Mouse (Mus musculus): ENCODE measurements at regions not wholly inside any gene's neighbourhood (a gene's known extent, or its start where the extent isn't known, plus 50 kb on each side); places are given as distances from the start of the nearest gene placed in this dataset.
A peak's percentile ranks its signal among the peaks of the same experiment; 100 is the strongest.

DNA sequence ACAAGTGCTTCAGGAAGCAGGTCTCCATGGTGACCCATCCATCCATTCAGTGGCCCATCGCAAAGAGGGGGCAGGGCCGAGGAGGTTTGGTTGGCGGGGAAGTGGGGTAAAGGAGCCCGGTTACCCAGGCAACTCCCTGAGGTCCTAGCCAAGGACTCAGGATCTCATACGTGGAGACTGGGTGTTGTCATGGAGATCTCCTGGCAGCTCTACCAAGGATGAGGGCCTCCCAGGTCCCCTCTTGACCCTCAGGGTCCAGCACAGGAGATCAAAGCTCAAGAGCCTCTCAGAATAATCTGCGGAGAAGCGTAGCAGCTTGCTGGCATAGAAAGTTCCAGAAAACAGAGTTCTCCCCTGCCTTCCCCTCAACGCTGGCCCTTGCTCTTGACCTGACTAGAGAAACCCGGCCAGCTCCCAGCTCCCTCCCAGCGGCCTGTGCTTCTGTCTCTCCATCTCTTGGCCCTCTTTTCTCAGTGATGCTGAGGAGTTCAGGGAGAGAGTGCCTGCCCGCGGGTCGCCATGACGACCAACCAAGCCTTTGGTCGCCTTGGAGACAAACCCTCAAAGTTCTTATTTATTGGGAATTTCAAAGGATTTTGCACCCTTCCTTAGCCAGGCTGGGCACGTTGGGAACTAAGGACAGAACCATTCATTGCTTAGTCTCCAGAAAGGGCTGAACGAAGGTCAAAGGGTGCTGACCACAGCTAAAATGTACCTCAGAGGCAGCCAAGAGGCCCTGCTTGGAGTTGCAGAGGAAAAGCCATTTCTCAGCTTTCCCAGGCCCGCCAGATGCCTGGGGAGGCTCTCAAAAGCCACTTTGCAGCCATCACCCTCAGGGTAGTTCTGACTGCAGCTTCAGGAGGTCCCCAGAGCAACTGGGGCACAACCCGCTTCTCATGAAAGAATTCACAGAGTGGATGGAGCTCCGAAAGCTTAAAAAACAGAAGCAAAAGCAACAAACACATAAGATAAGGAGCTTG lies 60.0 kb downstream of the Ubiad1 start:
- no peak overlapping the region for H3K4me3 ChIP-seq (ENCODE audit: low read depth, low read length)
- no peak overlapping the region for H3K9ac ChIP-seq (replicated peaks; ENCODE audit: low read depth, low read length)
- H3K27ac ChIP-seq (ENCODE audit: low read depth, low read length), result no peak overlapping the region
- H3K36me3 ChIP-seq (ENCODE audit: control insufficient read depth, insufficient read depth, low read length), result no peaks in the 10 kb centered on the region
- no peaks in the 10 kb centered on the region for H3K9me3 ChIP-seq (ENCODE audit: control insufficient read depth, low read length)
- ATAC-seq (ENCODE audit: low read depth), result peak; percentile 86
- no peaks in the 10 kb centered on the region for H3K27me3 ChIP-seq (ENCODE audit: control insufficient read depth, insufficient read depth, low read length)
- H3K4me1 ChIP-seq (ENCODE audit: control insufficient read depth, insufficient read depth, low read length), result peaks cover 5% of the 10 kb centered on the region; the same call in 1 of the 2 replicates
- H3K4me2 ChIP-seq (ENCODE audit: low read depth, low read length), result no peak overlapping the region
- WGBS, result 8% methylated on average over 20 of the region's 20 CpGs

DNA sequence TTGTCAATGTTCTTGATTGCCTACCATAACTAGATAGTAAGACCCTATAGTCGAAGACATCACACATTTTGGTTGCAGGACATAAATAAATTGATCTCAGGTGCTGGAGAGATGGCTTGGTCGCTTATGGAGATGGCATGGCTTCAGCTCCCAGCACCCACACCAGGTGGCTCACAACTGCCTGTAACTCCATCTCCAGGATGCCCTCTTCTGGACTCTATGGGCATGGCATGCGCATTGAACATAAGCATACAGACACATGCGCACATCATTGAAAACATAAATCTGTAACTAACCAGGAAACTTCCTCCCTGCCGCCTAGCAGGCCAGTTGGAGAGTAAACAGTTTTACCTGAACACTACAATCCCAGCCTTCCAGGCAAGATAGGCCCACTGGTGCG lies 64.0 kb downstream of the Ubiad1 start:
- no peak for ATAC-seq (ENCODE audit: low read depth)
- WGBS, result 92% methylated on average over 6 of the region's 6 CpGs
- no peak overlapping the region for H3K4me3 ChIP-seq (ENCODE audit: low read depth, low read length)
- no peak overlapping the region for H3K4me2 ChIP-seq (ENCODE audit: low read depth, low read length)
- H3K27me3 ChIP-seq (ENCODE audit: control insufficient read depth, insufficient read depth, low read length), result no peaks in the 10 kb centered on the region
- H3K36me3 ChIP-seq (ENCODE audit: control insufficient read depth, insufficient read depth, low read length), result no peaks in the 10 kb centered on the region
- H3K9me3 ChIP-seq (ENCODE audit: control insufficient read depth, low read length), result no peaks in the 10 kb centered on the region
- peaks cover 18% of the 10 kb centered on the region for H3K4me1 ChIP-seq (ENCODE audit: control insufficient read depth, insufficient read depth, low read length)
- H3K9ac ChIP-seq (replicated peaks; ENCODE audit: low read depth, low read length), result no peak overlapping the region
- no peak overlapping the region for H3K27ac ChIP-seq (ENCODE audit: low read depth, low read length)

DNA sequence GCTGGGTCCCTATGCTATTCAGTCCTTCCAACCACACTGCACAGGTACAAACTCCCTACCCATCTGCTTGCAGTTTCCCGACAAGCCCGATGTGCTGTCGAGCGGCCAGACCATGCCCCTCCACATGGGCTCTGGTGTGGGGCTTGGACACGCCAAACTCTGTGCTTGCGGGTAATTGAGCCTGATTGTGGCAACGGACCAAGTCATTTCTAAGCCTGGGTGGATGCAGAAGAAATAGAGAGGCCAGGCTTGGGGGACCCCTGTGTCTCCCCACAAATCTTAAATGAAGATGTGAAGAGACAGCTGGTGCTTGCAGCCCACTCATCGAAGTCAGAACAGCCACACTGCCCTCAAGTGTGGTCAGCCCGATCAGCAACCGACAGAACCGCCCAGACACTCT lies 66.1 kb downstream of the Ubiad1 start:
- ATAC-seq (ENCODE audit: low read depth), result peak; percentile 9; the same call in 1 of the 2 replicates
- Histone ChIP-seq H3K36me3 (ENCODE audit: control insufficient read depth, insufficient read depth, low read length) (no peaks in the 10 kb centered on the region), H3K4me2 (ENCODE audit: low read depth, low read length) (no peak overlapping the region), H3K9ac (replicated peaks; ENCODE audit: low read depth, low read length) (no peak overlapping the region), H3K4me1 (ENCODE audit: control insufficient read depth, insufficient read depth, low read length) (peaks cover 13% of the 10 kb centered on the region; the same call in 1 of the 2 replicates), H3K27me3 (ENCODE audit: control insufficient read depth, insufficient read depth, low read length) (no peaks in the 10 kb centered on the region), H3K9me3 (ENCODE audit: control insufficient read depth, low read length) (no peaks in the 10 kb centered on the region), H3K27ac (ENCODE audit: low read depth, low read length) (no peak overlapping the region), H3K4me3 (ENCODE audit: low read depth, low read length) (no peak overlapping the region)
- 67% methylated on average over 11 of the region's 11 CpGs for WGBS

- 28% methylated on average over 8 of the region's 8 CpGs for WGBS
- H3K27ac ChIP-seq (ENCODE audit: low read depth, low read length), result no peak overlapping the region
- no peaks in the 10 kb centered on the region for H3K9me3 ChIP-seq (ENCODE audit: control insufficient read depth, low read length)
- H3K9ac ChIP-seq (replicated peaks; ENCODE audit: low read depth, low read length), result no peak overlapping the region
- no peak overlapping the region for H3K4me2 ChIP-seq (ENCODE audit: low read depth, low read length)
- H3K27me3 ChIP-seq (ENCODE audit: control insufficient read depth, insufficient read depth, low read length), result no peaks in the 10 kb centered on the region
- peaks cover 13% of the 10 kb centered on the region; the same call in 1 of the 2 replicates for H3K4me1 ChIP-seq (ENCODE audit: control insufficient read depth, insufficient read depth, low read length)
- H3K36me3 ChIP-seq (ENCODE audit: control insufficient read depth, insufficient read depth, low read length), result no peaks in the 10 kb centered on the region
- no peak overlapping the region for H3K4me3 ChIP-seq (ENCODE audit: low read depth, low read length)
- ATAC-seq (ENCODE audit: low read depth), result peak; percentile 38; the same call in 1 of the 2 replicates
These were observed 67.2 kb downstream of the Ubiad1 start for GRCm38 (mm10) chr4:148377368-148377767.

GRCm38 (mm10) chr4:148376439-148376838 lies 68.1 kb downstream of the Ubiad1 start:
- no peaks in the 10 kb centered on the region for H3K36me3 ChIP-seq (ENCODE audit: control insufficient read depth, insufficient read depth, low read length)
- H3K27me3 ChIP-seq (ENCODE audit: control insufficient read depth, insufficient read depth, low read length), result no peaks in the 10 kb centered on the region
- no peak overlapping the region for H3K4me3 ChIP-seq (ENCODE audit: low read depth, low read length)
- no peak overlapping the region for H3K4me2 ChIP-seq (ENCODE audit: low read depth, low read length)
- no peak overlapping the region for H3K9ac ChIP-seq (replicated peaks; ENCODE audit: low read depth, low read length)
- 10% methylated on average over 3 of the region's 3 CpGs for WGBS
- H3K4me1 ChIP-seq (ENCODE audit: control insufficient read depth, insufficient read depth, low read length), result peaks cover 13% of the 10 kb centered on the region; the same call in 1 of the 2 replicates
- H3K9me3 ChIP-seq (ENCODE audit: control insufficient read depth, low read length), result no peaks in the 10 kb centered on the region
- peak; percentile 35; the same call in 1 of the 2 replicates for ATAC-seq (ENCODE audit: low read depth)
- H3K27ac ChIP-seq (ENCODE audit: low read depth, low read length), result no peak overlapping the region

GRCm38 (mm10) chr4:148371489-148371888 lies 73.1 kb downstream of the Ubiad1 start:
- no peaks in the 10 kb centered on the region for H3K36me3 ChIP-seq (ENCODE audit: control insufficient read depth, insufficient read depth, low read length)
- WGBS, result 58% methylated on average over 7 of the region's 7 CpGs
- no peak for ATAC-seq (ENCODE audit: low read depth)
- no peaks in the 10 kb centered on the region for H3K27me3 ChIP-seq (ENCODE audit: control insufficient read depth, insufficient read depth, low read length)
- no peak overlapping the region for H3K4me3 ChIP-seq (ENCODE audit: low read depth, low read length)
- no peak overlapping the region for H3K27ac ChIP-seq (ENCODE audit: low read depth, low read length)
- no peak overlapping the region for H3K4me2 ChIP-seq (ENCODE audit: low read depth, low read length)
- H3K4me1 ChIP-seq (ENCODE audit: control insufficient read depth, insufficient read depth, low read length), result peaks cover 1% of the 10 kb centered on the region; the same call in 1 of the 2 replicates
- H3K9ac ChIP-seq (replicated peaks; ENCODE audit: low read depth, low read length), result no peak overlapping the region
- H3K9me3 ChIP-seq (ENCODE audit: control insufficient read depth, low read length), result no peaks in the 10 kb centered on the region

- Histone ChIP-seq H3K27ac (ENCODE audit: low read depth, low read length) (no peak overlapping the region), H3K36me3 (ENCODE audit: control insufficient read depth, insufficient read depth, low read length) (no peaks in the 10 kb centered on the region), H3K9ac (replicated peaks; ENCODE audit: low read depth, low read length) (no peak overlapping the region), H3K27me3 (ENCODE audit: control insufficient read depth, insufficient read depth, low read length) (no peaks in the 10 kb centered on the region), H3K4me1 (ENCODE audit: control insufficient read depth, insufficient read depth, low read length) (no peaks in the 10 kb centered on the region), H3K9me3 (ENCODE audit: control insufficient read depth, low read length) (no peaks in the 10 kb centered on the region), H3K4me3 (ENCODE audit: low read depth, low read length) (no peak overlapping the region), H3K4me2 (ENCODE audit: low read depth, low read length) (no peak overlapping the region)
- no peak for ATAC-seq (ENCODE audit: low read depth)
- WGBS, result 87% methylated on average over 3 of the region's 3 CpGs
These were observed 76.9 kb downstream of the Ubiad1 start for GRCm38 (mm10) chr4:148367671-148368070.

DNA sequence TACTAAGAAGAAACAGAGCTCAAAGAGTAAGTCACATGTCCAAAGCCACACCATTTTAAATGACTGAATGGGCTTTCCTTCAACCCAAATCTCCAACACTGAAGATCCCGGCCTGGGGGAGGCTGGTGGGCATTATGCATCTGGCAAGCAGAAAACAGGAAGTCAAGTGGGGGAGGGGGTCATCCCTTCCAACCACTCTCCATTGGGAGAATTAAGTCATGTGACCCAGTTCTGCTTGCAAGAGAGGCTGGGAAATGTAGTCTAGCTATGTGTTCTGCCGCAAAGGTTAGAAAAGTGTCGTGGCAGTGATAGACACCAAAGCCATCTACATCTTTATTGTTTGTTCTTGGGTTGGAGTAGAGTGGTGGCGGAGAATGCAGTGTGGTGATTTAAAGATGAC lies 78.0 kb upstream of the Disp3 start:
- no peak overlapping the region for H3K9ac ChIP-seq (replicated peaks; ENCODE audit: low read depth, low read length)
- H3K4me3 ChIP-seq (ENCODE audit: low read depth, low read length), result no peak overlapping the region
- no peaks in the 10 kb centered on the region for H3K4me1 ChIP-seq (ENCODE audit: control insufficient read depth, insufficient read depth, low read length)
- H3K9me3 ChIP-seq (ENCODE audit: control insufficient read depth, low read length), result no peaks in the 10 kb centered on the region
- no peak overlapping the region for H3K27ac ChIP-seq (ENCODE audit: low read depth, low read length)
- WGBS, result 51% methylated on average over 4 of the region's 4 CpGs
- no peaks in the 10 kb centered on the region for H3K36me3 ChIP-seq (ENCODE audit: control insufficient read depth, insufficient read depth, low read length)
- peak; percentile 60; the same call in 1 of the 2 replicates for ATAC-seq (ENCODE audit: low read depth)
- no peaks in the 10 kb centered on the region for H3K27me3 ChIP-seq (ENCODE audit: control insufficient read depth, insufficient read depth, low read length)
- no peak overlapping the region for H3K4me2 ChIP-seq (ENCODE audit: low read depth, low read length)

GRCm38 (mm10) chr4:148363366-148364121 lies 75.8 kb upstream of the Disp3 start:
- WGBS, result 84% methylated on average over 10 of the region's 10 CpGs
- Histone ChIP-seq H3K27me3 (ENCODE audit: control insufficient read depth, insufficient read depth, low read length) (no peaks in the 10 kb centered on the region), H3K27ac (ENCODE audit: low read depth, low read length) (no peak overlapping the region), H3K4me1 (ENCODE audit: control insufficient read depth, insufficient read depth, low read length) (no peaks in the 10 kb centered on the region), H3K9ac (replicated peaks; ENCODE audit: low read depth, low read length) (no peak overlapping the region), H3K36me3 (ENCODE audit: control insufficient read depth, insufficient read depth, low read length) (no peaks in the 10 kb centered on the region), H3K4me3 (ENCODE audit: low read depth, low read length) (no peak overlapping the region), H3K4me2 (ENCODE audit: low read depth, low read length) (no peak overlapping the region), H3K9me3 (ENCODE audit: control insufficient read depth, low read length) (no peaks in the 10 kb centered on the region)
- ATAC-seq (ENCODE audit: low read depth), result no peak

Data from neural tube, embryonic 14.5 days (tissue).